In the genomic region with DNA sequence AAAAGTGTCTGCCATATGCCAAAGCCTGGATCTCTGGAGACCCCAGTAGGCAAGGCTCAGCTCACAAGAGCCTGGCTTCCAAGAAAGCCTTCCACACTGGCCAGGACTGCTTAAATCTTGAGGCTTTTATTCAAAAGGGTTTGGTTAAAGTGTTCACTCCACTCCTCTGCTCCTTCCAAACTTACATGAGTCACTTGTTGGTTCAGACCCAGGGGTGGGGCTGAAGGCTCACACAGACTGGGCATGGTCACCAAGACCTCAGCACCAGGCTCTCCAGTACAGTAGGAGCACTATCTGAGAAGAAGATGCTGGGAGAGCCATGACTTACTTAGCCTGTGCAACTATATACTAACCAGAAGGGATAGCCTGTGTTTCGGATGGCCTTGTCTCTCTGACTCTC, we compare ENCODE assay signal across 20 mouse cellular contexts. TPM values are rescaled to one million over a fixed set of nuclear protein-coding genes. Genes with fewer than 3 reads are reported as not detected.
DNase-seq lines count a peak whose midpoint lies in the region; ATAC-seq lines count a peak whose summit lies in the region.
"Had no signal": no experiment of that assay in that cellular context is flagged by ENCODE, and none has a peak within 500 bp of the region (broad histone marks: within the 10 kb centered on the region; RNA-seq: fewer than 3 reads in every experiment).

No protein-coding gene starts in this region.

- H3K27ac ChIP-seq in midbrain, embryonic 11.5 days (ENCODE audit: low read depth, low read length) = no peak overlapping the region
- H3K27ac ChIP-seq in midbrain, embryonic 13.5 days = no peak overlapping the region
- no peak overlapping the region for H3K27ac ChIP-seq in stomach, embryonic 16.5 days (ENCODE audit: low read length)
- H3K27ac ChIP-seq: hindbrain, embryonic 14.5 days; liver, embryonic 13.5 days; neural tube, embryonic 12.5 days had no signal

- H3K4me1 ChIP-seq in midbrain, embryonic 11.5 days (ENCODE audit: control insufficient read depth, insufficient read depth, low read length) = no peaks in the 10 kb centered on the region
- no peaks in the 10 kb centered on the region for H3K4me1 ChIP-seq in midbrain, embryonic 13.5 days (replicated peaks)
- H3K4me1 ChIP-seq in stomach, embryonic 16.5 days (ENCODE audit: control insufficient read depth, insufficient read depth, low read length) = peaks cover 17% of the 10 kb centered on the region

- H3K9ac ChIP-seq in midbrain, embryonic 11.5 days (ENCODE audit: low read length) = no peak overlapping the region
- H3K9ac ChIP-seq in midbrain, embryonic 13.5 days (replicated peaks) = no peak overlapping the region
- H3K9ac ChIP-seq in stomach, embryonic 16.5 days (ENCODE audit: low read length) = no peak overlapping the region
- H3K9ac ChIP-seq: hindbrain, embryonic 14.5 days; liver, embryonic 13.5 days; neural tube, embryonic 12.5 days had no signal

- H3K4me3 ChIP-seq in midbrain, embryonic 11.5 days (ENCODE audit: low read depth, low read length) = no peak overlapping the region
- H3K4me3 ChIP-seq in midbrain, embryonic 13.5 days (replicated peaks) = no peak overlapping the region
- H3K4me3 ChIP-seq in stomach, embryonic 16.5 days (replicated peaks; ENCODE audit: low read length) = no peak overlapping the region
- H3K4me3 ChIP-seq: liver, embryonic 13.5 days; neural tube, embryonic 12.5 days had no signal

- DNase-seq in heart, adult 9 months (ENCODE audit: low spot score in 2 of 2) = peak; percentile 49 to 64
- DNase-seq in heart, postnatal 36 days = no peak
- peak; percentile 6 for DNase-seq in midbrain, embryonic 11.5 days (ENCODE audit: low spot score, missing footprints)
- DNase-seq in gastrocnemius, postnatal 25 days = peak; percentile 70
- no peak for DNase-seq in left cerebral cortex, postnatal 10 days (ENCODE audit: extremely low spot score in 1 of 2, low spot score in 2 of 2)
- DNase-seq: adrenal gland, postnatal 36 days; cerebellum, adult 9-11 months; embryo, embryonic 11 days; kidney, postnatal 10 days; left cerebral cortex, postnatal 4 days; liver, embryonic 13.5 days; right cerebral cortex, postnatal 4 days; thymus, adult 2 months had no signal

- no peak overlapping the region for H3K4me2 ChIP-seq in midbrain, embryonic 11.5 days
- H3K4me2 ChIP-seq in midbrain, embryonic 13.5 days (replicated peaks) = no peak overlapping the region
- no peak overlapping the region for H3K4me2 ChIP-seq in stomach, embryonic 16.5 days (ENCODE audit: low read depth, low read length)
- H3K4me2 ChIP-seq: hindbrain, embryonic 14.5 days; liver, embryonic 13.5 days; neural tube, embryonic 12.5 days had no signal

- no peaks in the 10 kb centered on the region for H3K36me3 ChIP-seq in midbrain, embryonic 11.5 days (ENCODE audit: control insufficient read depth, insufficient read depth, low read length)
- H3K36me3 ChIP-seq in midbrain, embryonic 13.5 days = no peaks in the 10 kb centered on the region
- no peaks in the 10 kb centered on the region for H3K36me3 ChIP-seq in stomach, embryonic 16.5 days (ENCODE audit: control insufficient read depth, insufficient read depth, low read length)
- H3K36me3 ChIP-seq: liver, embryonic 13.5 days; neural tube, embryonic 12.5 days had no signal

- ATAC-seq in midbrain, embryonic 11.5 days (ENCODE audit: low FRiP score) = no peak
- ATAC-seq in midbrain, embryonic 13.5 days = no peak
- peak; percentile 34; the same call in 1 of the 2 replicates for ATAC-seq in stomach, embryonic 16.5 days (ENCODE audit: insufficient read depth, low FRiP score)
- ATAC-seq: CD4-positive, CD25-positive, alpha-beta regulatory T cell, adult 4 months; intestine, postnatal 0 days had no signal

- H3K27me3 ChIP-seq in midbrain, embryonic 11.5 days (ENCODE audit: control insufficient read depth, insufficient read depth, low read length) = no peaks in the 10 kb centered on the region
- H3K27me3 ChIP-seq in midbrain, embryonic 13.5 days = no peaks in the 10 kb centered on the region; the same call in 1 of the 2 replicates
- H3K27me3 ChIP-seq in stomach, embryonic 16.5 days (ENCODE audit: control insufficient read depth, insufficient read depth, low read length) = no peaks in the 10 kb centered on the region
- H3K27me3 ChIP-seq: liver, embryonic 13.5 days; neural tube, embryonic 12.5 days had no signal

- intact Hi-C loops in heart, postnatal 36 days (cut with DNase I) = no loop called here
- intact Hi-C loops in left cerebral cortex, postnatal 10 days (cut with DNase I) = no loop called here

- no peaks in the 10 kb centered on the region; the same call in 1 of the 2 replicates for H3K9me3 ChIP-seq in midbrain, embryonic 11.5 days (ENCODE audit: control insufficient read depth, low read length)
- H3K9me3 ChIP-seq in midbrain, embryonic 13.5 days = 0 out of 2 replicates have a peak, but pooled peaks cover 4% of the 10 kb centered on the region
- 0 out of 2 replicates have a peak, but pooled peaks cover 3% of the 10 kb centered on the region for H3K9me3 ChIP-seq in stomach, embryonic 16.5 days (replicated peaks; ENCODE audit: control insufficient read depth, low read length)
- H3K9me3 ChIP-seq: liver, embryonic 13.5 days; neural tube, embryonic 12.5 days had no signal

- WGBS in midbrain, embryonic 11.5 days = 100% methylated on average over 1 of the region's 1 CpGs
- WGBS in midbrain, embryonic 13.5 days = 100% methylated on average over 1 of the region's 1 CpGs
- WGBS in stomach, embryonic 16.5 days = 100% methylated on average over 1 of the region's 1 CpGs

RNA-seq across cellular contexts. Expression of gene Prr5, which starts 27.5 kb away (rescaled TPM):
- 1 to 10 TPM; 3.1 to 3.7 TPM for total RNA-seq in heart, postnatal 36 days (2021)
- 7.3 and 10.9 TPM in 2 replicates for polyA plus RNA-seq in midbrain, embryonic 11.5 days (2014; fragmentation: Nextera tagmentation; extraction: Ambion mirVana)
- polyA plus RNA-seq in midbrain, embryonic 13.5 days (2015; fragmentation: Nextera tagmentation; extraction: Ambion mirVana) = 12.2 and 13.8 TPM in 2 replicates
- total RNA-seq in gastrocnemius, postnatal 25 days (2021) = 1 to 10 TPM; 3.9 to 4.1 TPM
- 29.8 and 31.1 TPM in 2 replicates for polyA plus RNA-seq in stomach, embryonic 16.5 days (2015; fragmentation: Nextera tagmentation; extraction: Ambion mirVana)
- total RNA-seq in left cerebral cortex, postnatal 10 days (2021) = 10 to 100 TPM; 11.4 to 16.3 TPM
- total RNA-seq: MEL had no signal

Comparison
In these comparisons a context has a peak if more than half of its experiments do, and no peak if none do; other contexts are left out.
1. DNase-seq: peak in heart, adult 9 months (2 of 2), midbrain, embryonic 11.5 days (single experiment) and gastrocnemius, postnatal 25 days (single experiment); none in heart, postnatal 36 days (0 of 2) and left cerebral cortex, postnatal 10 days (0 of 2).